Mouse (Mus musculus) ES-E14 (cell line): ENCODE results near the gene Nlrp1b. TPM values are rescaled to one million over a fixed set of nuclear protein-coding genes. Genes with fewer than 3 reads are reported as not detected.

ENCODE experiments used
- DNase-seq: peaks from one replicate; pipeline ENCODE4 v3.0.0-alpha.2; 2013; ENCODE audit warnings: low read depth, low spot score
- H3K27ac ChIP-seq: 2 replicates; pipeline ENCODE4 v1.5.1; 2012; ENCODE audit warnings: low read depth, mild to moderate bottlenecking, low read length, moderate library complexity, mixed read lengths; ENCODE audit not compliant: poor library complexity, insufficient read depth, severe bottlenecking
- H3K36me3 ChIP-seq: 2 replicates; pipeline ENCODE4 v1.6.1; 2012; ENCODE audit warnings: mild to moderate bottlenecking, low read length, moderate library complexity, mixed read lengths; ENCODE audit not compliant: control insufficient read depth, poor library complexity, insufficient read depth, severe bottlenecking
- H3K4me1 ChIP-seq, 2 experiments: fragments of 150-350 bp in 1 of 2; sonication (generic) in 1 of 2; 2 replicates each; pipeline ENCODE4 v1.6.1; 2012; ENCODE audit warnings: low read length in 2 of 2, mild to moderate bottlenecking in 1 of 2, mixed read lengths in 1 of 2; ENCODE audit not compliant: control insufficient read depth in 2 of 2, insufficient read depth in 2 of 2, poor library complexity in 1 of 2
- H3K4me3 ChIP-seq, 2 experiments: fragments of 150-350 bp in 1 of 2; sonication (generic) in 1 of 2; 2 replicates each; pipeline ENCODE4 v1.5.1; 2012; ENCODE audit warnings: low read length in 2 of 2, low read depth in 1 of 2, mild to moderate bottlenecking in 1 of 2, mixed read lengths in 1 of 2; ENCODE audit not compliant: insufficient read depth in 1 of 2, poor library complexity in 1 of 2, severe bottlenecking in 1 of 2
- H3K9ac ChIP-seq: 2 replicates; pipeline ENCODE4 v1.6.1; 2012; ENCODE audit warnings: low read depth, mild to moderate bottlenecking, low read length, mixed read lengths; ENCODE audit not compliant: poor library complexity, insufficient read depth, severe bottlenecking
- H3K9me3 ChIP-seq: fragments of 150-350 bp; sonication (generic); 2 replicates; pipeline ENCODE4 v1.6.1; 2012; ENCODE audit warnings: low read depth, mild to moderate bottlenecking, low read length; ENCODE audit not compliant: control insufficient read depth, insufficient read depth
- CHD2 ChIP-seq: IDR thresholded peaks from 2 replicates; pipeline ENCODE4 v1.6.1; 2014; ENCODE audit warnings: mild to moderate bottlenecking, low read depth, low read length, inconsistent platforms
- HCFC1 ChIP-seq: IDR thresholded peaks from 2 replicates; pipeline ENCODE4 v1.6.1; 2012; ENCODE audit warnings: low read length, inconsistent platforms, borderline replicate concordance; ENCODE audit not compliant: insufficient read depth
- MAFK ChIP-seq: IDR thresholded peaks from 2 replicates; pipeline ENCODE4 v1.6.1; 2014; ENCODE audit warnings: mild to moderate bottlenecking, low read depth, low read length, inconsistent platforms; ENCODE audit not compliant: insufficient read depth
- ZC3H11A ChIP-seq: IDR thresholded peaks from 2 replicates; pipeline ENCODE4 v1.6.1; 2012; ENCODE audit warnings: low read depth, mild to moderate bottlenecking, inconsistent platforms, low read length, borderline replicate concordance
- ZNF384 ChIP-seq: IDR thresholded peaks from 2 replicates; pipeline ENCODE4 v1.6.1; 2012; ENCODE audit warnings: low read depth, low read length, inconsistent platforms
- in situ Hi-C, 2 experiments: fragments of 600-800 bp; cut with MboI; formaldehyde crosslinking; loops; one replicate each; pipeline ENCODE4 v1.15.1; 2025; ENCODE audit warnings: low sequenced_read_pairs in 2 of 2, inconsistent platforms in 1 of 2; ENCODE audit not compliant: unreplicated experiment in 2 of 2
- total RNA-seq: library from RNA; depleted of rRNA; stranded (reverse); fragments of 300-350 nt; gene quantifications from 2 replicates; pipeline ENCODE4 v1.2.3, GENCODE M21; 2012

Gene Nlrp1b
- total RNA-seq, 1 experiment = not detected

- no peak for DNase-seq
- no peak for TF ChIP-seq ZC3H11A
- TF ChIP-seq HCFC1 = no peak
- no peak for TF ChIP-seq ZNF384
- no peak for TF ChIP-seq CHD2
These were observed 75.3 kb downstream of the Nlrp1b start for GRCm38 (mm10) chr11:71155272-71155671.

GRCm38 (mm10) chr11:71144661-71145060 is 85.9 kb downstream of the Nlrp1b start, which contains the start of gene Nlrp1a:
TSS of gene Nlrp1a (minus strand) at chr11:71144704.
- Histone ChIP-seq H3K27ac (no peak within 1 kb of the TSS), H3K4me3 (no peak within 1 kb of the TSS), H3K9ac (no peak within 1 kb of the TSS), H3K36me3 (no peaks in the 10 kb centered on the region), H3K4me1 (no peaks in the 10 kb centered on the region), H3K9me3 (no peaks in the 10 kb centered on the region)
- in situ Hi-C loops = loop anchor here in 1 of 2 experiments (25.0 kb wide), 1 partner anchor 843 kb away; no protein-coding TSS in a partner anchor
- TF ChIP-seq HCFC1 (no peak), CHD2 (no peak), ZNF384 (no peak), MAFK (no peak), ZC3H11A (no peak)
- DNase-seq = no peak

More at GRCm38 (mm10) chr11:71155272-71155671, 75.3 kb downstream of the Nlrp1b start:
- Histone ChIP-seq H3K9me3 (no peaks in the 10 kb centered on the region), H3K36me3 (no peaks in the 10 kb centered on the region), H3K27ac (no peak overlapping the region), H3K9ac (no peak overlapping the region), H3K4me3 (no peak overlapping the region), H3K4me1 (no peaks in the 10 kb centered on the region)
- in situ Hi-C loops = loop anchor here in 1 of 2 experiments (10.0 to 25.0 kb wide), 2 partner anchors 90 to 832 kb away; no protein-coding TSS in a partner anchor

- Histone ChIP-seq H3K27ac (no peak overlapping the region), H3K4me3 (no peak overlapping the region), H3K36me3 (no peaks in the 10 kb centered on the region), H3K4me1 (no peaks in the 10 kb centered on the region), H3K9me3 (no peaks in the 10 kb centered on the region), H3K9ac (no peak overlapping the region)
- in situ Hi-C loops = loop anchor here in 1 of 2 experiments (25.0 kb wide), 1 partner anchor 845 kb away; no protein-coding TSS in a partner anchor
- no peak for DNase-seq
- no peak for TF ChIP-seq HCFC1
These were observed 88.5 kb downstream of the Nlrp1b start for GRCm38 (mm10) chr11:71142031-71142430.

GRCm38 (mm10) chr11:71107128-71107527 is 123.4 kb downstream of the Nlrp1b start:
- H3K4me1 ChIP-seq = no peaks in the 10 kb centered on the region
- no peak overlapping the region for H3K9ac ChIP-seq
- no peaks in the 10 kb centered on the region for H3K9me3 ChIP-seq
- H3K27ac ChIP-seq = no peak overlapping the region
- DNase-seq = no peak
- in situ Hi-C loops = loop anchor here (25.0 kb wide), 1 partner anchor 155 kb away; no protein-coding TSS in a partner anchor
- H3K4me3 ChIP-seq = no peak overlapping the region
- no peaks in the 10 kb centered on the region for H3K36me3 ChIP-seq
- no peak for TF ChIP-seq ZNF384
- no peak for TF ChIP-seq CHD2
- TF ChIP-seq ZC3H11A = no peak
- no peak for TF ChIP-seq MAFK
- no peak for TF ChIP-seq HCFC1

GRCm38 (mm10) chr11:71106261-71107021 is 124.1 kb downstream of the Nlrp1b start:
- H3K36me3 ChIP-seq = no peaks in the 10 kb centered on the region
- H3K9me3 ChIP-seq = no peaks in the 10 kb centered on the region

More at GRCm38 (mm10) chr11:71106261-71107021, 124.1 kb downstream of the Nlrp1b start:
- DNase-seq = no peak
- in situ Hi-C loops = loop anchor here (25.0 kb wide), 1 partner anchor 156 kb away; no protein-coding TSS in a partner anchor
- Histone ChIP-seq H3K4me3 (no peak overlapping the region), H3K4me1 (no peaks in the 10 kb centered on the region), H3K27ac (no peak overlapping the region), H3K9ac (no peak overlapping the region)
- TF ChIP-seq ZNF384 (no peak), MAFK (no peak), HCFC1 (no peak), ZC3H11A (no peak), CHD2 (no peak)
